Mouse (Mus musculus) hindbrain, embryonic 12.5 days (tissue): ENCODE measurements at regions not wholly inside any gene's neighbourhood (a gene's known extent, or its start where the extent isn't known, plus 50 kb on each side); places are given as distances from the start of the nearest gene placed in this dataset.

Experiments used
- ATAC-seq: fragments of 200-750 bp; cut with Nextera tagmentation; 2 replicates; pipeline ENCODE4 v1.8.0; 2017; ENCODE audit warnings: moderate TSS enrichment; ENCODE audit not compliant: low FRiP score
- H3K27ac ChIP-seq: fragments of 300-500 bp; sonication (generic); 2 replicates; pipeline ENCODE4 v1.5.1; 2016; ENCODE audit warnings: mild to moderate bottlenecking
- H3K27me3 ChIP-seq: fragments of 300-500 bp; sonication (generic); 2 replicates; pipeline ENCODE4 v1.6.1; 2016; ENCODE audit warnings: mild to moderate bottlenecking
- H3K36me3 ChIP-seq: fragments of 300-500 bp; sonication (generic); 2 replicates; pipeline ENCODE4 v1.6.1; 2016; ENCODE audit warnings: mild to moderate bottlenecking
- H3K4me1 ChIP-seq: fragments of 300-500 bp; sonication (generic); 2 replicates; pipeline ENCODE4 v1.6.1; 2016
- H3K4me2 ChIP-seq: fragments of 300-500 bp; sonication (generic); replicated peaks from 2 replicates; pipeline ENCODE4 v1.6.1; 2016; ENCODE audit warnings: mild to moderate bottlenecking
- H3K4me3 ChIP-seq: fragments of 300-500 bp; sonication (generic); 2 replicates; pipeline ENCODE4 v1.5.1; 2016; ENCODE audit warnings: mild to moderate bottlenecking
- H3K9ac ChIP-seq: fragments of 300-500 bp; sonication (generic); 2 replicates; pipeline ENCODE4 v1.6.1; 2016; ENCODE audit warnings: mild to moderate bottlenecking, moderate library complexity
- H3K9me3 ChIP-seq: fragments of 300-500 bp; sonication (generic); replicated peaks from 2 replicates; pipeline ENCODE4 v1.6.1; 2016; ENCODE audit warnings: mild to moderate bottlenecking
- WGBS: fragments of 180-500 bp; shearing (Covaris S2); methylation state at CpG from one replicate; pipeline ENCODE4 v1.1.7; 2016; 5-methylcytosine and 5-hydroxymethylcytosine counted together

DNA sequence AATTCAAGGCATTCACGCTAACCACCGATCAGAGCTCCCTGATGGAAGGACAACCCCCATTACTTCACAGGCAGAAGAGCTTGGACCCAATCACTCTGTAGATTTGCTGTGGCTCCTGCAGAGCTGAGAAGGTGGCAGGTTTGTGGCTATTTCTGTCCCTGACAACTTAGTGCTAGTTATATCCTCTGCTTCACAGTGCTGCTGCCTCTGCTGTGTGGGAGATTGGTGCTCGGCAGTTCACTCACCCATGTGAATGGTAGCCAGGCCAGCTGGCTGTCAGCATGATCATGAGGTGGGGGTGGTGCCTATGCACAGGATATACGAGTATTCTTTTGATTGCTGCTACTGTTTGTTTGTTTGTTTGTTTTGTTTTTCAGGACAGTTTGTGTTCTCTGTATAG is 113.9 kb downstream of the Gm10131 start:
- ATAC-seq, result no peak
- Histone ChIP-seq H3K36me3 (no peaks in the 10 kb centered on the region), H3K27ac (no peak overlapping the region), H3K9ac (no peak overlapping the region), H3K4me1 (no peaks in the 10 kb centered on the region), H3K9me3 (no peaks in the 10 kb centered on the region), H3K4me3 (no peak overlapping the region), H3K27me3 (no peaks in the 10 kb centered on the region), H3K4me2 (no peak overlapping the region)
- WGBS, result 54% methylated on average over 4 of the region's 4 CpGs

DNA sequence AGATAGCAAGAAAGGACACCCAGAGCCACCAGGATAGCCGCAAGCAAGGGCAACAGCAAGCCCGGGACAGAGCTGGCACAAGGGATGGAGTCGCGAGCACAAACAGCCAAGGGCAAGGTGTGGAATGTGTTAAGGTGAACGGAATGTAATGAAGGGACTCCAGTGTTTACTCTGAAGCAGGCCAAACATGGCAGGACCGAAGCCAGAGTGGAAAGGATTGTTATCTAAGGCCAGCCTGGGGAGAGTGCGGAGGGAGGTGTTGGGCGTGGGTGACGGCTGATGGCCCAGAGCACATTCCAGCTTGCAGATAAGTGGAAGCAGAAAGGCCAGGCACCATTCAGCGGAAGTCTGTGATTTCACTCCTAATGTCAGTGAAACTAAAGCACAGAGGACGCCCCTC is 118.6 kb downstream of the Gm10131 start:
- WGBS, result 54% methylated on average over 11 of the region's 11 CpGs
- no peak for ATAC-seq
- Histone ChIP-seq H3K4me1 (peaks cover 9% of the 10 kb centered on the region; the same call in 1 of the 2 replicates), H3K27ac (no peak overlapping the region), H3K27me3 (no peaks in the 10 kb centered on the region), H3K9me3 (no peaks in the 10 kb centered on the region), H3K4me3 (no peak overlapping the region), H3K4me2 (no peak overlapping the region), H3K36me3 (no peaks in the 10 kb centered on the region), H3K9ac (no peak overlapping the region)

DNA sequence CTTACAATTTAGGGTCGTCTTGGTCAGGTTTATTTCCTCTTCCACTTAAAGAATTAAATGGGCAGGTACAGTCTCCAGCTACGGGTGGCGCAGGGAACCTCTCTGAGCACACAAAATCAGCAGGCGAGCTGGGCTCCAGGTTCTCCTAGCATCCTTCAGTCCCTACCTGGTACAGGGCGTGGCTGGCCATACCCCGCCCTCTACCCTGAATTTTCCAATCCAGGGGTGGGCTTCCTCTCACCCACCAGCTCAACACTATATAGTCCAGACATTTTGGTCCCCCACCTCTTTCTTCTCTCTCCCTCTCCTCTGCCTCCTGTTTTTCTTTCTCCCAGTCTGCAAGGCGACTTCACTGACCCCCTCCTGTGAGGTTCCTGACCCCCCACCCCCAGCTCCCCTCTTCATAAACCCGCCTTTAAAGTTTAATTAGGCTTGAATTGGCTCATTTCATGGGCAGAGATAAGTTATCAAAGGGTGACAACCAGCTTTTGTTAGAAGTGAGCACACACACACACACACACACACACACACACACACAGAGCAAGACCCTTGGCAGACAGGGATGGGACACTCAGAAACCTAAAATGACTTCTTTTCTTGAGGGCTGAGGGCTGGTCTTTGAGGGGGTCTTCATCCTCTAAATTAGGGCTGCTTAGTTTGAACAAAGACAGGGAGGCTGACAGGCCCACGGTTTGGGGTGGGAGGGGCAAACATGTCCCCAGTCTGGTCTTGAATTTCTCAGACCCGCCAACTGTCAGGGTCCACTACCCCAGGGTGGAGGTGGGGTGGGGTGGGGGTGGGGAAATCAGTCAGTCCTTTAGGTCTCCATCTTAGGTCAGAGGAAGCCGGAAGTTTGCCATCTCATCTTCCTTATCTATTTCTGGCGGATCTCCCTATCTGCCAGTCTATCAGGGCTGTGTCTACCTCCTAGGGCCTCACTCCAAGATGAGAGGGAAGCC is 119.3 kb downstream of the Gm10131 start:
- ATAC-seq, result 0 out of 2 replicates have a peak, but pooled peaks have one; percentile 26
- Histone ChIP-seq H3K4me2 (peak overlapping the region; percentile 40; the same call in 1 of the 2 replicates), H3K36me3 (no peaks in the 10 kb centered on the region), H3K9ac (no peak overlapping the region), H3K9me3 (no peaks in the 10 kb centered on the region), H3K27me3 (no peaks in the 10 kb centered on the region), H3K4me1 (peaks cover 9% of the 10 kb centered on the region; the same call in 1 of the 2 replicates), H3K27ac (no peak overlapping the region), H3K4me3 (no peak overlapping the region)
- 40% methylated on average over 12 of the region's 12 CpGs for WGBS

DNA sequence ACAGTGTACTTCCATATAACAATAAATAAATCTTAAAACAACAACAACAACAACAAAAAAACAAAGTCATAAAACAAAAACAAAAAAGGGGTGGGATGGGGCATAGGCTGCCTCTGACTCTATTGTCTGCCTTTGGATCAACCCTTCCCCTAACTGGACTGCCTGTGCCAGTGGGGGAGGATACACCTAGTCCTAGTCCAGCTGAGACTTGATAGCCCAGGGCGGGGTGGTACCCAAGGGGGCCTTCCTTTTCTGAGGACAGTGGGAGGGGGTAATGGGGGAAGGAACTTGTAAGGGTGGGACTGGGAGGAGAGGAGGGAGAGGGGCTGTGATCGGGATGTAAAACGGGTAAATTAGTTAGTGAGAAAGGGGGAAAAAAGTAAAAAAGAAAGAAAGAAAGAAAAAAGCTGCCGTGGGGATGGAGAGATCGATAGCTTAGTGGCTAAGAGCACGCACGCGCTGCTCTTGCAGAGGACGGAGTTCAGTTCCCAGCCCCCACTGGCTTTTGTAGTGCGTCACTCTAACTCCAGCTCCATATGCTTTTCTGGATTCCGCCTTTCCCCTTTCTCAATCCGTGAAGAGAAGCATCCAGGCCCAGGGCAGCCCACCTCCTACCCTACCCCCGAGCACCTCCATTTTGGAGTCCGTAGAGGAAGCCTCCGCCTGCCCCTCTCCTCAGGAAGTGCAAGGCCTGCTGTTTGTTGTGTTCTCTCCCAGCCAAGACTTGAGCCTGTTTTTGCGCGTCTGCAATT is 120.2 kb downstream of the Gm10131 start:
- 23% methylated on average over 17 of the region's 17 CpGs for WGBS
- Histone ChIP-seq H3K4me3 (no peak overlapping the region), H3K36me3 (no peaks in the 10 kb centered on the region), H3K4me2 (peak overlapping the region; percentile 40), H3K9me3 (no peaks in the 10 kb centered on the region), H3K4me1 (peaks cover 9% of the 10 kb centered on the region; the same call in 1 of the 2 replicates), H3K27ac (no peak overlapping the region), H3K9ac (no peak overlapping the region), H3K27me3 (no peaks in the 10 kb centered on the region)
- ATAC-seq, result peak; percentile 67

DNA sequence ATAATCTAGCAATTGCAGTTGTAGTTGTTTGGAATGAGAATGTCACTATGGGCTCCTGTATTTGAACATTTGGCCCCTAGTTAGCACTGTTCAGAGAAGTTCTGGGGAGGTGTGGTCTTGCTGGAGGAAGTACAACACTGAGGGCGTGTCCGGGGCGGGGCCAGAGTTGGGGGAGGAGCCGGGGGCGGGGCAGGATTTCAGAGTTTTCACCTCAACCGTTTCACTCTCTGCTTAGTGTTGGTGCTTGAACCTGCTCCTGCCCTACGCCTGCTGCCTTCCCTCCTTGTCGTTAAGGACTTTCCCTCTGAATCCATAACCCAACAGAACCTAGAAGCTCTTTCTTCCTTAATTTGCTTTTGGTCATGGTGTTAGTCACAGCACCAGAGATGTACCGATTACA is 121.5 kb downstream of the Gm10131 start:
- no peak for ATAC-seq
- Histone ChIP-seq H3K36me3 (no peaks in the 10 kb centered on the region), H3K4me2 (no peak overlapping the region), H3K9me3 (no peaks in the 10 kb centered on the region), H3K27me3 (no peaks in the 10 kb centered on the region), H3K27ac (no peak overlapping the region), H3K9ac (no peak overlapping the region), H3K4me3 (no peak overlapping the region), H3K4me1 (peaks cover 9% of the 10 kb centered on the region; the same call in 1 of the 2 replicates)
- WGBS, result 71% methylated on average over 9 of the region's 9 CpGs

DNA sequence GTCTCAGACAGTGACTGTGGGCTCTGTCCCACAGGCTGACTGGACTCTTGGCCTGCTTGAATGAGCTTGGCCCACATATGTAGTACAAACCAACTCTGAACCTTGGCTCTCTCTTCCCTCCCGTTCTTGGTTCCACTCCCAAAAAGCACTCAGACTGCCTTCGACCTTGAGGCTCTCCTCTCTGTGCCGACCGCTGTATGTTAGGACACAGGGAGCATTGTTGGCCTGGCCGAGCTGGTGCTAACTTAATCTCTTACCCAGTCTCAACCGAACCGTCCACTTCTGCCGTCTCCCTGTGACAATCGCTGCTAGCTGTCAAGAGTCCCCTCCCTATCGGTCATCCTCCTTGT is 123.8 kb downstream of the Gm10131 start:
- Histone ChIP-seq H3K4me3 (no peak overlapping the region), H3K4me2 (no peak overlapping the region), H3K27ac (no peak overlapping the region), H3K36me3 (no peaks in the 10 kb centered on the region), H3K4me1 (peaks cover 9% of the 10 kb centered on the region; the same call in 1 of the 2 replicates), H3K9ac (no peak overlapping the region), H3K27me3 (no peaks in the 10 kb centered on the region), H3K9me3 (no peaks in the 10 kb centered on the region)
- WGBS, result 81% methylated on average over 10 of the region's 10 CpGs
- ATAC-seq, result no peak

DNA sequence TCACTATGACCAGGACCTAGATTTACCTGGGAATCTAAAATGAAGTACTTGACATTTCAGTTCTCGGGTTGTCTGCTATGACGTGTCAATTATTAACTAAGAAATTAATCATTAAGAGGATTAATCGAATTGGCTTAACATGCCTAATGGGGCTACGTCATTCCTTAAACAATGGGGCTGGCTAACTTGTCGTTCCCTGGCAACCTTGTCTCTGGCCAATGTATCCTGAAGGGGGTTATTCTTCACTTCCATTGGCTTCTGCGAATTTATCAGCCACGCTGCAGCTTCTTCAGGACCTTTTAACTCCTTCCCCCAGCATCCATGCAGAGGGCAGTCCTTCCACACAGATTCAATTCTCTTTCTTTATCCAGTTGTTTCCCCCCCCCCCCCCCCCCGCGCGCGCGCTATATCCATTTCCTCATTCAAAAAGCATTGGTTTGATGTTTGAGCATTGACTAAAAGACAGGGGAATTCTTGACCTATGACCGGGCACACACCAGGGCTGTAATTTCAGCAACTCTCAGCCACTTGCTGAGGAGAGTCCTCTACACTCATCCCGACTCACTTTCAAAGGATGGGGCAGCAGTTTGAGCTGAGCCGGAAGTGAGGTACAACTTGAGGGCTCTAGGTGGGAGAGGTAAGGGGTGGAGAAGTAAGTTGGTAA is 124.3 kb downstream of the Gm10131 start:
- H3K9ac ChIP-seq, result no peak overlapping the region
- no peak overlapping the region for H3K4me3 ChIP-seq
- H3K9me3 ChIP-seq, result no peaks in the 10 kb centered on the region
- no peak for ATAC-seq
- WGBS, result 67% methylated on average over 14 of the region's 15 CpGs
- no peaks in the 10 kb centered on the region for H3K36me3 ChIP-seq
- no peaks in the 10 kb centered on the region for H3K27me3 ChIP-seq
- H3K27ac ChIP-seq, result no peak overlapping the region
- H3K4me2 ChIP-seq, result no peak overlapping the region
- H3K4me1 ChIP-seq, result peaks cover 9% of the 10 kb centered on the region; the same call in 1 of the 2 replicates

DNA sequence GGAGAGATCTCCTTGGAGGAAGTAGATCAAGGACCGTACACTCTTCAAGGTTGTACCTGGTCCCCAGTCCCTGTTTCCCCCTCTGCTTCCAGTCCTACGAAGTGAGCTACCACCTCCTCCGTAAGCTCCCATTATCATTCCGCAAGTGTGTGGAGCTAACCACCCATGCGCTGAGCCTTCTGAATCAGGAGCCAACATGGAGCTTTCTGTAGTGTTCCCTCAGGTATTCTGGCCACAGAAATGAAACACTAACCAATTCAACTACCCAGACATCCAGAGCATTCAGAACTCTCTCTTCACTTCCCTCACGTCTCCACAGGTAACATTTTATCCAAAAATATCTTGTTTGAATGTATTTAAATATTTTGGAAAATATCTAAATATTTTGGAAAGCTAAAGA is 124.9 kb downstream of the Gm10131 start:
- H3K9me3 ChIP-seq, result no peaks in the 10 kb centered on the region
- H3K27ac ChIP-seq, result no peak overlapping the region
- no peak overlapping the region for H3K9ac ChIP-seq
- no peak overlapping the region for H3K4me3 ChIP-seq
- peaks cover 3% of the 10 kb centered on the region; the same call in 1 of the 2 replicates for H3K4me1 ChIP-seq
- H3K4me2 ChIP-seq, result no peak overlapping the region
- H3K27me3 ChIP-seq, result no peaks in the 10 kb centered on the region
- H3K36me3 ChIP-seq, result no peaks in the 10 kb centered on the region
- 95% methylated on average over 6 of the region's 6 CpGs for WGBS
- ATAC-seq, result no peak

DNA sequence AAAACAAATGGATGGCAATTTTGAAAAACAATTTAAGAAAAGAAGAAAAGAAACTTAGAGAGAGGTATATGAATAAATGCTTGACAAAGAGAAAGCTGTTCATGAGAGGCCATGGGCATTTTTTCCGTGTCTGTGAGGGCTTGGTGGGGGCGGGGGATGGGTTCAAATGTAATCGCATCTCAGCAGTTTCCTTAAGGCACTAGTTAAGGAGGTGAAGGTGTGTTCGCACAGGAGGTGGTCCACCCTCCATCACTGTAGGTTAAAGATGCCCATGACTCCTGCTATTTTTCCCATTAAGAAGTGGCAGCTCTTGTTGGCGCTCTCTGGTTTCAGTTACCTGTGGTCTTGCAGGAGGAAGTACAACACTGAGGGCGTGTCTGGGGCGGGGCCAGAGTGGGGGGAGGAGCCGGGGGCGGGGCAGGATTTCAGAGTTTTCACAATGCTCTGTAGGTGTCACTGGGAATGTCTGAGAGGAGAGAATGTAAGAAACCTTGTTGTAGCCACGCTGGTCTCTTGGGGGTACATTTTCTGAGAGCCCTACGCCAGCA is 126.0 kb downstream of the Gm10131 start:
- no peak overlapping the region for H3K4me3 ChIP-seq
- H3K9me3 ChIP-seq, result no peaks in the 10 kb centered on the region
- H3K36me3 ChIP-seq, result no peaks in the 10 kb centered on the region
- 55% methylated on average over 11 of the region's 11 CpGs for WGBS
- no peak overlapping the region for H3K9ac ChIP-seq
- H3K4me2 ChIP-seq, result no peak overlapping the region
- no peak for ATAC-seq
- no peaks in the 10 kb centered on the region for H3K27me3 ChIP-seq
- H3K4me1 ChIP-seq, result no peaks in the 10 kb centered on the region
- no peak overlapping the region for H3K27ac ChIP-seq

DNA sequence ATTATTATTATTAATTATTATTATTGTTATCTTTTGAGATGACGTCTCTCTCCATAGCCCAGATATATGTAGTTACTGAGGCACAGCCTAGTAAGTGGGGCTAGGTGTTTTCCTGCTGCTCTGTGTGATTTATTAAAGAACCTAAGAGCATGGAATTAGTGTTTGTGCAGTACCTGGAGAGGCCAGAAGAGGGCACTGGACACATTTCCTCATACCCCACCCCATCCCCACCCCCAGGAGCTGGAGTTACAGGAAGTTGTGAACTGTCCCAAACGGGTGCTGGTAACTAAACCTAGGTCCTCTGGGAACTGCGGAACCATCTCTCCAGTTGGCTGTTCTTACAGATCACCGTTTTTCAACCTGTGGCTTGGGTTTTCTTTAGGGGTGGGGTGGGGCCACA is 129.9 kb downstream of the Gm10131 start:
- Histone ChIP-seq H3K4me2 (no peak overlapping the region), H3K27ac (no peak overlapping the region), H3K4me3 (no peak overlapping the region), H3K36me3 (no peaks in the 10 kb centered on the region), H3K27me3 (no peaks in the 10 kb centered on the region), H3K9ac (no peak overlapping the region), H3K4me1 (peaks cover 5% of the 10 kb centered on the region; the same call in 1 of the 2 replicates), H3K9me3 (no peaks in the 10 kb centered on the region)
- WGBS, result 77% methylated on average over 4 of the region's 4 CpGs
- no peak for ATAC-seq

DNA sequence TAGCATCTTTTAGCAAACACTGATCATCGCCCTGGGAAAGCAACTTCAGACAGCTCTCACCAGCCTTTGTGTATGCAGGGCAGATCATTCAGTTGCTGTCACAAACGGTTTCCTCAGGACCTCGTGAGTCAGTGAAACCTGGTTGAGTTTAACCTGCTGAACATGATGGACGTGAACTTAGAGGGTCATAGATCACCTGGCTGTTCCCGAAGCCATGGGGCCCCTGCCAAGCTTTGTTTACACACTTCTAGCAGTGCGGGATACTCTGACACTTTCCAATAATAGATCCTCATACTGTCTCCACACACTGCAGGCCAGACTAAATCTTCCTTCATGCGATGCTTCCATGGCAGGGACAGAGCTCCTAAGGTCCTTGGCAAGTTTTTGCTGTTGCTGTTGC is 130.5 kb downstream of the Gm10131 start:
- H3K4me3 ChIP-seq, result no peak overlapping the region
- no peak overlapping the region for H3K9ac ChIP-seq
- no peaks in the 10 kb centered on the region for H3K36me3 ChIP-seq
- H3K27me3 ChIP-seq, result no peaks in the 10 kb centered on the region
- H3K27ac ChIP-seq, result no peak overlapping the region
- no peak overlapping the region for H3K4me2 ChIP-seq
- no peak for ATAC-seq
- WGBS, result 67% methylated on average over 7 of the region's 7 CpGs
- H3K9me3 ChIP-seq, result no peaks in the 10 kb centered on the region
- H3K4me1 ChIP-seq, result peaks cover 5% of the 10 kb centered on the region; the same call in 1 of the 2 replicates
